Mouse (Mus musculus) embryonic stem cell, embryonic (primary cell): ENCODE results near the gene Zswim7.

Source experiments
- CTCF ChIA-PET, 4 experiments: fragments of 300-600 bp in 2 of 4; fragments of 350-600 bp in 2 of 4; sonication (Branson Sonifier 250); formaldehyde crosslinking; loops; one replicate each; lab custom pipeline; 2022; ENCODE audit warnings: inconsistent platforms in 2 of 4; lab: Charles Lee
- POLR2A ChIA-PET, 4 experiments: fragments of 300-600 bp in 2 of 4; fragments of 350-600 bp in 2 of 4; sonication (Branson Sonifier 250); formaldehyde crosslinking; loops; one replicate each; lab custom pipeline; 2022; ENCODE audit warnings: antibody characterized with exemption in 4 of 4, inconsistent platforms in 1 of 4; lab: Charles Lee

Gene Zswim7

DNA sequence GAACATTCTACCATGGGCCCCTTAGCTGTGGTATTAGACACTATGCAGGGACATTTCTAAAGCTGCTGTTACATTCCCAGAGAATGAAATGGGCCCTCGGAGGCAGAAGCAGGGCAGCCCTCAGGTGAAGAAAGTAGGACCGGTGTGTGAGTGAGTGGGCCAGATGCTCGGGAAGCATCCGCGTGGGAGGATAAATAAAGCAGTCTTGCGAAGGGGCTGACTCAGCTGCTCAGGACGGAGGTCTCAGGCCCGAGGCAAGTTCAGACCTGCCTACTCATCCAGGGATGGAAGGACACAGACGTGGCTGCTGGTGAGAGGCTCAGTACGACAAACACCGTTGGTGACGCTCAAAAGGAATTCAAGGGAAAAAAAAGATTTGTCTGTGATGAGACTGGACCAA, 12.1 kb downstream of the Zswim7 start:
- ChIA-PET CTCF (no interaction called here), POLR2A (interaction anchor here in 1 of 4 experiments (1.8 to 3.5 kb wide), 2 partner anchors 12 to 20 kb away, joined by 12 to 13 read pairs; partner anchors contain the start of genes Adora2b, Ttc19 and Zswim7)

DNA sequence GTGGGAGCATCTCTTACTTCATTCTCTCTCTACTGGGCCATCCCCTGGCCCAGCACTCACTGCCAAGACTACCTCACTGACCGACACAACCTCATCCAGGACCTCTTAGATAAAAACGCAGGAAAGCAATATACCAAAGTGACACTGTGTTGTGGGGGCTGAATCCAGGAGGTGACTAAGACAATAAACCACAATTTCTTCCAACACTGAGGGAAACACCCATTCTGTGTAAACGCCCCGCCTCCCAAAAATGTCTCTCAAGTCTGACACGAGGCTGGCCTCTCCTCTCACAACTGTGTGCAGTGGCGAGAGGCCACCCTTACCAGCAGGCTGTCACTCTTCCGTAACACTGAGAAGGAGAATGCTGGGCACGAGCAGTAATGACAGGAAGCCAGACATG, 12.8 kb downstream of the Zswim7 start:
- CTCF ChIA-PET = interaction anchor here in 1 of 4 experiments (0.8 to 1.5 kb wide), 2 partner anchors 9 to 390 kb away, joined by 4 to 8 read pairs; no protein-coding TSS in a partner anchor
- POLR2A ChIA-PET = interaction anchor here in 2 of 4 experiments (0.9 to 3.5 kb wide), 4 partner anchors 9 to 20 kb away, joined by 3 to 13 read pairs (median 12); partner anchors contain the start of genes Adora2b (in 1 of the 2), Ttc19 (in 1 of the 2) and Zswim7 (in 1 of the 2)

DNA sequence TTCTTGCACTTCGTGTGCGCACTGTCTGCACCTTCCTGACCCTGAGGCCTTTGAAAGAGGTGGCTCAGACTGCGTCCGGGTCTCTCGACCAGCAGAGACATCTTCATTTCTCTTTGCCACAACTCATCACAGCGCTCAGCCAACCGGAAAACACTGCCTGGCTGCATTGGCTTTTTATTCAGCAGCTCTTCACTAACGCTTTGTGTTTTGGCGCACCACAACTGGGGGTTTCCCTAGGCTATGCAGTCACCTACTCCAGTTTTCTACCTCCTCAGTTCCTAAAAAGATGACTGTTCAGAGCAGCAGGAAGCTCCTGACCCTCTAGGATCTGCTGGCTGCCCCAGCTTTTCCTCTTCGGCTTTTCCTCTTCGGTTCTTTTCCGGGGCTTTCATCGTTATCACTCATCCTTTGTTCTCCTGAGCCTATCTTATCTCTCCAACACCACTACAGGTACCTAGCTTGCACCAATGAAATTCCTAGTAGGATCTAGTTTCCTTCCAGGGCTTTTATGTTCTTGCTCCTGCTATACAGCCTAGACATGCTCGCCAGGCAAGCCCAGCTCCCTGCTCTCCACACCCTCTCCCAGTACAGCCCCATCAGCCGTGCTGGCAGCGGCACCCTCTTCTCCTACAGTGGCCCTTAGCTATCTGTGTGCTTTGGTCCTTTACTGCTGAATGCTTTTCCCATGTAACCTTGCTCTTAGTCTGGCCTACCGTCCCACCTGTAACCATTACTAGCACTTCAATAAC, 14.5 kb downstream of the Zswim7 start:
- CTCF ChIA-PET = interaction anchor here in 2 of 4 experiments (0.5 to 1.5 kb wide), 4 partner anchors 11 to 499 kb away, joined by 3 to 4 read pairs (median 4); no protein-coding TSS in a partner anchor
- POLR2A ChIA-PET = interaction anchor here in 3 of 4 experiments (0.5 to 3.5 kb wide), 15 partner anchors 8 to 351 kb away, joined by 3 to 13 read pairs (median 4); partner anchors contain the start of genes Adora2b (in 2 of the 3), Ttc19 (in 1 of the 3), Ubb (in 1 of the 3) and Zswim7 (in 1 of the 3)

DNA sequence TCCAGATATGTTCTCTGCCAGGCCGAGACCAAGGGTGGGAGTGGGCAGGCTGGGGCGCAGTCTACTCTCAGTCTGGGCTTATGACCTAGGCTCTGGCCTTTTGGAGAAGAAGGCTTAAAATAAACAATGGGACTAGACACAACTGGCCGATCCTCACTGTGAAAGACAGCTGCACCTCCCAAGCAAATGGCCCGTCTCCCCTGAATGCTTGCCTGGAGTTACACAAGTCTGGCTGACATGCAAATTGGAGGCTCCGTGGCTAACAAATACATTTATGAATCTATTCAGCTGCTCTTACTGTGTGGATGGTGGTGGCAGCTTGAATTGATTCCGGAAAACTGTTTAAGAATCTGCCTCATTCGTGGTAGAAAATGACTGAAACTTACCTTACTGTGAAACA, 15.5 kb downstream of the Zswim7 start:
- ChIA-PET POLR2A (interaction anchor here in 3 of 4 experiments (0.7 to 3.2 kb wide), 9 partner anchors 8 to 337 kb away, joined by 3 to 13 read pairs (median 5); partner anchors contain the start of genes Adora2b (in 3 of the 3), Ttc19 (in 1 of the 3) and Zswim7 (in 1 of the 3)), CTCF (no interaction called here)

DNA sequence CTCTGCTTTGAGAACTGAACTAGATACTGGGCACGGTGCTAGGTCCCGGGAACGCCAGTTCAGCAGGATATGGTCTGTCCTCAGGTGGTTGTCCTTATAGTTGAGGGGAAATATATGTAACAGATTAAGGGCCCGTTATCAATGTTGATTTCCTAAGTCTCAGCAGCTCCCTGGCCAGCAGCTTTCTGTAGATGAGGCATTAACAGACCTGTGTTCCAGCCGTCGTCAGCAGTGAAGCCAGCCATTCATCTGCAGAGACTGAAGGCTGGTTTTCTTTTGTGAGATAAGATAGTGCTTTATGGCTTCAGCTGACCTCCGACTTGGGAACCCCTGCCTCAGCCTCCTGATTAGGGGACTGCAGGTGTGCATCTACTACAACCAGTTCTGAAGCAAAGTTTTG, 17.2 kb downstream of the Zswim7 start:
- CTCF ChIA-PET = interaction anchor here in 1 of 4 experiments (1.0 kb wide), 2 partner anchors 13 to 216 kb away, joined by 4 read pairs; no protein-coding TSS in a partner anchor
- POLR2A ChIA-PET = interaction anchor here in 3 of 4 experiments (0.6 to 3.1 kb wide), 8 partner anchors 10 to 387 kb away, joined by 3 to 13 read pairs (median 4); partner anchors contain the start of genes Adora2b (in 1 of the 3), Ttc19 (in 1 of the 3) and Zswim7 (in 1 of the 3)

DNA sequence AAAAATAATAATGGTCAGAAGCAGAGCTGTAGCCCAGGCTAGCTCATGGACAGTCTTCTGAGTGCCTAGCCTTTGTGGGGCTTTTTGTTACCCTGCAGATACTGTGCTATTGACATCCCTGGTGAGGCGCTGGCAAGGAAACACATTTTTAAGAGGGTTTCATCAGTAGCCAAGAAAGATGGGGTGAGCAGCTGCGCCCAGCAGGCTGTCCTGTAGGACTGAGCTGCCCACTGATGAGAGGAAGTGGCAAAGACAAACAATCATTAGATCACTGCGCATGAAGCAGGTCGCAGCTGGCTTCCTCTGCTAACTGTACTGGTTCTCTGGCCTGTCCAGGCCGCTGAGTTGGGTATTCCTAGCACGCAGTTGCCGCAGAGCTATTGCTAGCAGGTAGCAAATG, 17.6 kb downstream of the Zswim7 start:
- CTCF ChIA-PET = interaction anchor here in 2 of 4 experiments (0.5 to 1.0 kb wide), 4 partner anchors 14 to 433 kb away, joined by 3 to 4 read pairs (median 4); no protein-coding TSS in a partner anchor
- POLR2A ChIA-PET = interaction anchor here in 3 of 4 experiments (0.5 to 3.1 kb wide), 11 partner anchors 10 to 387 kb away, joined by 3 to 13 read pairs (median 4); partner anchors contain the start of genes Adora2b (in 1 of the 3), Ttc19 (in 1 of the 3) and Zswim7 (in 1 of the 3)

DNA sequence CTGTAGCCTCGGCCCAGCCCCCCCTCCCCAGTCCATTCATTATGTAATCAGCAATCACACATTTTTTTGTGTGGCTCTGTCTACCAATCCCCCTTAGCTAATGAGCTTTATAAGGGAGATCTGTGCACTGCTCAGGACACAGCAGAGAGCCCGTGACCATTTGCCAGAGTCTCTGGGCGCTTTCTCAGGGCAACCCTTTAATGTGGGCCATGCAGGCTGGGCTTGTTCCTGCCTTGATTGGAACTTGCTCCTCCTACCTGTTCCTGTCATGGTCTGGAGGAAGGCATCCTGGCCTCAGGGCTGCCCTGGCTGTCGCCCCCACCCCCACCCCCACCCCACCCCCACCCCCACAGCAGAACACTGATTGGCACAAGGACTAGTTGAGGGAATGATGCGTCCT, 22.0 kb downstream of the Zswim7 start:
- ChIA-PET POLR2A (interaction anchor here in 2 of 4 experiments (0.5 to 4.0 kb wide), 6 partner anchors 8 to 298 kb away, joined by 3 to 15 read pairs (median 4); partner anchors contain the start of gene Adora2b (in 2 of the 2)), CTCF (no interaction called here)

DNA sequence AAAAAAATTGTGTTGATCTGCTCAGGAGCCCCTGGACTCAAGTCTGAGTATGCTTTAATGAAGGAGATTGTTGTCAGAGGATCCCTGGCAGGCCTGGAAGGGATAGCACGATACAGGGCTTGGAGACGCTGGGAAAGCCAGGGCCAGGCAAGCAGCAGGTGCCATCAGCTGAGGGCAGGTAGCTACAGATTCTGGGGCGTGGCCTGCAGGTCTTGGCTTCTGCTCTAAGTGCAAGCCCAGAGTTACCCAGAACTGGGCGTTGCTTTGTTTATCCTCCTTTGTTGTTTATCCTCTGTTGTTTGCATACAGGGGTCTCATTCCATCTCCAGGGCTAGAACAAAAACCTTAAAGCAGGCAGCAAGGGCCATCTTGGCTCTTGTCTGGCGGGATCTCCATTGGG, 27.8 kb downstream of the Zswim7 start:
- POLR2A ChIA-PET = no interaction called here
- CTCF ChIA-PET = interaction anchor here in 1 of 4 experiments (0.7 kb wide), 1 partner anchor 491 kb away, joined by 3 read pairs; no protein-coding TSS in a partner anchor

DNA sequence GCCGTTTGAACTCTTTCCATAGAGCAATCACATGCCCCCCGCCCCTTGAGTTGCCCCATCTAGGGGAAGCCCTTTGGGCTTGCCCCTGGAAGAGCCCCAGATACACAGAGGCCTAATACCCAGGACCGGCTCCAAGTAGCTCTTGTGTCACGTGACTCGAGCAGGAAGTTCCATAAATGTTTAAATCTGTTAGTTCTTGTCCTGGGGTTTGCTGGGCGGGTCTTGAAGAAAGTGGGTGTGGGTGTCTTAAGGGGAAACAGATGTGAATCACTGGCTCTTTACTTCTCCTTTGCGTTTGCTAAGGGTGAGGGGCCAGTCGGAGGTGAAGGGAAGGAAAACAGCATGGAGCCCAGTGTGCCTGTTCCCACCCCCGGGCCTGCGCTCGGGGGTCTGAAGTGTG, 30.1 kb downstream of the Zswim7 start:
- ChIA-PET CTCF (interaction anchor here in 2 of 4 experiments (3.0 to 3.6 kb wide), 2 partner anchors 29 to 203 kb away, joined by 8 to 18 read pairs; partner anchors contain the start of genes Ttc19 (in 1 of the 2) and Zswim7 (in 1 of the 2)), POLR2A (interaction anchor here in 2 of 4 experiments (1.3 to 3.9 kb wide), 4 partner anchors 10 to 353 kb away, joined by 3 to 22 read pairs (median 14); no protein-coding TSS in a partner anchor)

DNA sequence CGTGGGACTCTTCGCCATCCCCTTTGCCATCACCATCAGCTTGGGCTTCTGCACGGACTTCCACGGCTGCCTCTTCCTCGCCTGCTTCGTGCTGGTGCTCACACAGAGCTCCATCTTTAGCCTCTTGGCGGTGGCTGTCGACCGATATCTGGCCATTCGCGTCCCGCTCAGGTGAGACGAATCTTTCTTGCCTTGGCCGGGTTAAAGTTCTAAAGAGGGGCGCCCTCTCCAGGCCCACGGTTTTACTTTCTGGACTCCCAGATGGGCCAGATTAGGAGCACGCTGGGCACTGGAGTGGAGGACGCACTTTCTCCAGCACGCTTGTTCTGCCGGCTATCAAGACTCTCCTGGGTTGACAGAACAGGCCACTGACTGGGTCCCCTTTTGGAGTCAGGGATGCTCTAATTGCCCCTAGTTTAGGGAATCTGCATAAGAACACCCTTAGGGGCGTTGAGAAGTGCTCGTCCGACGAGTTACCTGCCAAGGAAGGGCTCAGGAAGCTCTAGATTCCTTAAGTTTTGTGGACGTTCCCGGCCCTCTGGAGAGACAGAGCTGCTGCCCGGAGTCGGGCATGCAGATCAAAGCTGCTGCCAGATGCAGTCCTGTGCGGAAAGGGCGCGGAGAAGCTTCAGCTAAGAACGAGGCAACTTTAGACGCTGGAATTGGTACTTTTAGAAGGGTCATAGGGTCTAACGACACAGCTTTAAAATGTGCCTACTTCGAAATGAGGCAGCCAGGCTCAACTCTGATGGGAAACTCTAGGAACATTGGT, 31.7 kb downstream of the Zswim7 start:
- ChIA-PET POLR2A (interaction anchor here (0.5 to 3.9 kb wide), 64 partner anchors 9 to 1275 kb away, joined by 3 to 28 read pairs (median 5); partner anchors contain the start of genes Ubb (in 3 of the 4), Ttc19 (in 2 of the 4), Zswim7 (in 2 of the 4) and Akap10 (in 1 of the 4)), CTCF (interaction anchor here in 3 of 4 experiments (0.6 to 3.6 kb wide), 12 partner anchors 14 to 364 kb away, joined by 3 to 18 read pairs (median 6); partner anchors contain the start of genes Ttc19 (in 1 of the 3) and Zswim7 (in 1 of the 3))

DNA sequence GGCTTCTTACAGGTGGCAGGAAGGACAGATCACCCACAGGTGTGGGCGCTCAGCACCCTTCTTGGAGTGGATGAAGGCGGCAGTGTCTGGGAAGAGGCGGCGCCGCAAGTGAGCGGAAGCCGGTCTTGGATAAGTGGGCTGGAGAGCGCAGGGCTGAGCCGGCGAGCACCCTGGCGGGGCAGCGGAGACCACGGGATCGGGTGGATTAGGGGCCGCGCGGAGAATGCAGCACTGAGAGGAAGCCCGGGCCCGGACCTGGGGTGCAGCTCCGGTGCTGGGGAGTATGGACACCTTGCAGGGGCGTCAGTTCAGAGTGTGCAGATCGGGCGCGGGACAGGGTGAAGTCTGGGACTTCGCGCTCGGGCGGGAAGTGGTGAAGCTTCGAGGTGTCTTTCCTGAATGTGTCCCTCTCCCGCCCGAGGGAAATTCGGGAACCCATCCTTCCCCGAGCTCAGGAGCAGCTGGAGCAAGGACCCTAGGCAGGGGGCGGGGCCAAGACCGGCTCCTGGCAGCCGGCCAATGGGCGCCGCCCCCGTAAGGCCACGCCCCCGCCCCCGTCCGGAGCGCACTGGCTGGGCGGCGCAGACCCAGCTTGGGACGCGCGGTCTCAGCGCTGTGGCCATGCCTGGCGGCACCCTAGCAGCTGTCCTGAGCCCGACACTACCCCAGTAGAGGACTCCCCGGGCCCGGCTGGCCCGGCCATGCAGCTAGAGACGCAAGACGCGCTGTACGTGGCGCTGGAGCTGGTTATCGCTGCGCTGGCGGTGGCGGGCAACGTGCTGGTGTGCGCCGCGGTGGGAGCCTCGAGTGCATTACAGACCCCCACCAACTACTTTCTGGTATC, 32.6 kb downstream of the Zswim7 start, which contains the start of gene Adora2b:
Gene Adora2b, plus strand, starts transcription at position 584 of the 844 bp plus-strand sequence.
- ChIA-PET POLR2A (interaction anchor here (0.5 to 3.9 kb wide), 70 partner anchors 8 to 1024 kb away, joined by 3 to 28 read pairs (median 4); partner anchors contain the start of genes Ubb (in 3 of the 4), Ttc19 (in 2 of the 4), Zswim7 (in 2 of the 4) and Akap10 (in 1 of the 4)), CTCF (interaction anchor here (0.6 to 3.6 kb wide), 14 partner anchors 29 to 509 kb away, joined by 3 to 18 read pairs (median 4); partner anchors contain the start of genes Ttc19 (in 1 of the 4) and Zswim7 (in 1 of the 4))

DNA sequence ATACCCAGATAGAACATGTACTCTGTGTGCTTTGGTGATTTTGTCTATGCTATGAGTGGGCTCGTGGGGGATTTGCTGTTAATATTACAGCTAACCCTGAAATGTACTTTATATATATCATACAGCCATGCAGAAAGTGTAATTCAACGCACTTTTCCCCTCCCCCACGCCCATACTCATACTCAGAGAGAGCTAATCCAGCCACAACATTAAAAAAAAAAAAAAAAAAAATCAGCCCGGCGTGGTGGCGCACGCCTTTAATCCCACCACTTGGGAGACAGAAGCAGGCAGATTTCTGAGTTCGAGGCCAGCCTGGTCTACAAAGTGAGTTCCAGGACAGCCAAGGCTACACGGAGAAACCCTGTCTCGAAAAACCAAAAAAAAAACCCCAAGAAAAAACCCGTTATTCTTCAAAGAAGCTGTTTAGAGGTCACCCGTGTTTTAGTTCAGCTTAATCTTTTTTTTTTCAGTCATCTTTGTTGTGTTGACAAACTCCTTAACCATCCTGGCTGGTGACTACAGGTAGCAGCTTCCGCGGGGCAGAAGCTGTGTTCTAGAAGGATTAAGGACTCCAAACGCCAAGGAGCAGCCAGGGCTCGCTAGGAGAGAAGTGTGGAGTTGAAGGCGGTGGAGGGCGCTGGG, 33.3 kb downstream of the Zswim7 start:
- CTCF ChIA-PET = interaction anchor here (0.6 to 3.6 kb wide), 10 partner anchors 29 to 510 kb away, joined by 3 to 18 read pairs (median 4); partner anchors contain the start of genes Ttc19 (in 1 of the 4) and Zswim7 (in 1 of the 4)
- POLR2A ChIA-PET = interaction anchor here (0.6 to 3.9 kb wide), 49 partner anchors 10 to 1752 kb away, joined by 3 to 28 read pairs (median 4); partner anchors contain the start of genes Ubb (in 3 of the 4), Ttc19 (in 2 of the 4), Zswim7 (in 2 of the 4) and Ulk2 (in 1 of the 4)

DNA sequence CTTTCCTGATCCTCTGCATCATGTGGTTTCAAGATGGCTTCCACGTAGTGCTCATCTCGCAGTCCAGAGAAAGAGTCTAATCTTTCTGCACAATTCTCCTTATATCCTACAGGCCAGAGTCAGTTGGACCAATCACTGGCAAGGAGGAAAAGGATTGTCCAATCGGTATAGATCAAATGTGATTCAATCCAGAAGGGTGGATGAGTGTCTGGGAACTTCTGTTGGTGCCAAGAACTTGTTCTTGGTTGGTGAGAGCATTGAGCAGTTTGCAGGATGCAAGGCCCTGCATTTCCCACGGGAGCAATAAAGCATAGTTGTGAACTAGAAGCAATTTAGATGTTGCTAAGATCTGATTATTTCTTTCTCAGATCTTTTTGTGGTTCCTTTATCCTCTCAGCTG, 36.7 kb downstream of the Zswim7 start:
- POLR2A ChIA-PET = interaction anchor here in 1 of 4 experiments (1.0 to 1.1 kb wide), 2 partner anchors 34 to 44 kb away, joined by 3 read pairs; no protein-coding TSS in a partner anchor
- CTCF ChIA-PET = no interaction called here

DNA sequence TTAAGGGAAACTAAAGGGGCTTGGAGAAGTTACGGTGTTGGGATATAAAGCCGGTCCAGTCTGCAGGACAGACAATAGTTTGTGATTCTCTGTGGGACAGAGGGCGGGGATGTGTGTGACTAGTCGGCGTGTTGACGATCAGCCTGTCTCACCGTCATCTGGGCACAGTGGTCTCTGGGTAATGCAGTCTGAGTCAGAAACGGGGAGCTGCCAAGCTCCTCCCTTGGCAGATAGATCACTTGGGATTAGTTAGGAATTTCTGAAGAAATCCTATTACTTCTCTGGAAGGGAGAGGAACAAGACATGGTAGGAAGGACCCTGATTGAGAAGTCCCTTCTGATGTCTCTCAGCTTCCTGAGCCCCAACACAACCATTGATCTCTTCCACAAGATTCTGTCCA, 37.3 kb downstream of the Zswim7 start:
- CTCF ChIA-PET = no interaction called here

DNA sequence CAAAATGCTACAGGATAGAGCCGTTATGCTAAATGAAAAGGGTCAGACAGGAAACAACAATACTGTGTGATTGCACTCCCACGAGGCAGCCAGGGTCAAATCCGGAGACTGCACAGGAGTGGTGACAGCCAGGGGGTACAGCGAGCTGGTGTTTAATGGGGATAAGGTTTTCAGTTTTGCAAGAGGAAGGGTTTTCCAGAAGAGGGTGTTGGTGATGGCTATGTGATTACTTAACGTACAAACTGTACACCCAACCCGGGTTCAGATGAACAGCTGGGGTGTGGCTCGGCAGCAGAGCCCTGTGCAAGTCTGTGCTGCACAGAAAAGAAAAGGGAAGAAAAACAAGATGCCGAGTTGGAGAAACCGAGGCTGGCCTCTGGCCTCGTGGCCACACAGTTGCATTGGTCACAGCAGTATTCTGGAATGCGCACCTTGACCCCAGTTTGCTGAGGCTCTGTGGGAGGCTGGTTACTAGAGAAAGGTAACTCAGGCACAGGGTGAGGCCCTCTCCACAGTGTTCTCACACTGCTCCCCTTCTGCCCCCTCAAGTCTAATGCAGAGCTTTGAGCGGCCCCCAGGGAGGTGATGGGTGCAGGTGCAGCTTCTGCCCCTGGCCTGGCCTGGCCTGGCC, 40.4 kb downstream of the Zswim7 start:
- CTCF ChIA-PET = no interaction called here
- POLR2A ChIA-PET = interaction anchor here in 2 of 4 experiments (1.0 to 1.8 kb wide), 3 partner anchors 9 to 10 kb away, joined by 3 to 6 read pairs (median 3); partner anchors contain the start of gene Adora2b (in 1 of the 2)

More for the DNA sequence above, 37.3 kb downstream of the Zswim7 start:
- POLR2A ChIA-PET = interaction anchor here in 3 of 4 experiments (0.6 to 1.1 kb wide), 5 partner anchors 34 to 423 kb away, joined by 3 read pairs; no protein-coding TSS in a partner anchor
